Mouse (Mus musculus) small intestine, adult 2 months (tissue): ENCODE measurements at regions not wholly inside any gene's neighbourhood (a gene's known extent, or its start where the extent isn't known, plus 50 kb on each side); places are given as distances from the start of the nearest gene placed in this dataset.

ENCODE experiments used
- CTCF ChIP-seq: fragments of 200-500 bp; IDR thresholded peaks from 2 replicates; pipeline ENCODE4 v1.5.1; 2012; ENCODE audit warnings: low read depth, mild to moderate bottlenecking, control low read depth, inconsistent platforms, low read length, moderate library complexity, mixed read lengths; ENCODE audit not compliant: insufficient replicate concordance, insufficient read length; ENCODE audit errors: extremely low read depth
- POLR2A ChIP-seq: fragments of 200-500 bp; IDR thresholded peaks from 2 replicates; pipeline ENCODE4 v1.6.1; 2012; ENCODE audit warnings: low read depth, mild to moderate bottlenecking, control low read depth, inconsistent platforms, low read length, moderate library complexity

GRCm38 (mm10) chr6:98597612-98598011 lies 255.1 kb upstream of the Gm765 start:
- TF ChIP-seq CTCF (no peak), POLR2A (no peak)
